Mouse (Mus musculus) heart, embryonic 11.5 days (tissue): ENCODE data around the gene Actn2. TPM values are rescaled to one million over a fixed set of nuclear protein-coding genes. Genes with fewer than 3 reads are reported as not detected.

Experiments
- ATAC-seq: fragments of 200-750 bp; cut with Nextera tagmentation; replicated peaks from 2 replicates; pipeline ENCODE4 v1.8.0; 2017; ENCODE audit warnings: moderate library complexity; ENCODE audit not compliant: insufficient number of reproducible peaks, low FRiP score, low TSS enrichment
- H3K27ac ChIP-seq: fragments of 300-500 bp; sonication (generic); 2 replicates; pipeline ENCODE4 v1.5.1; 2014; ENCODE audit warnings: mild to moderate bottlenecking, low read depth, low read length
- H3K27me3 ChIP-seq: fragments of 300-500 bp; sonication (generic); 2 replicates; pipeline ENCODE4 v1.6.1; 2014; ENCODE audit warnings: mild to moderate bottlenecking, low read length, mixed read lengths; ENCODE audit not compliant: control insufficient read depth, insufficient read depth
- H3K36me3 ChIP-seq: fragments of 300-500 bp; sonication (generic); 2 replicates; pipeline ENCODE4 v1.6.1; 2014; ENCODE audit warnings: mild to moderate bottlenecking, low read length, moderate library complexity, mixed read lengths; ENCODE audit not compliant: control insufficient read depth, insufficient read depth
- H3K4me1 ChIP-seq: fragments of 300-500 bp; sonication (generic); 2 replicates; pipeline ENCODE4 v1.6.1; 2014; ENCODE audit warnings: low read length; ENCODE audit not compliant: control insufficient read depth, insufficient read depth
- H3K4me2 ChIP-seq: fragments of 300-500 bp; sonication (generic); 2 replicates; pipeline ENCODE4 v1.6.1; 2014; ENCODE audit warnings: mild to moderate bottlenecking, moderate library complexity
- H3K4me3 ChIP-seq: fragments of 300-500 bp; sonication (generic); 2 replicates; pipeline ENCODE4 v1.5.1; 2014; ENCODE audit warnings: low read depth, low read length
- H3K9ac ChIP-seq: fragments of 300-500 bp; sonication (generic); 2 replicates; pipeline ENCODE4 v1.6.1; 2014; ENCODE audit warnings: mild to moderate bottlenecking, low read depth, low read length, moderate library complexity
- H3K9me3 ChIP-seq: fragments of 300-500 bp; sonication (generic); replicated peaks from 2 replicates; pipeline ENCODE4 v1.6.1; 2016; ENCODE audit warnings: low read length; ENCODE audit not compliant: control insufficient read depth
- WGBS: fragments of 180-500 bp; shearing (Covaris S2); extraction: QIAGEN DNeasy Blood & Tissue Kit; methylation state at CpG from one replicate; pipeline ENCODE4 v1.1.7; 2014; ENCODE audit not compliant: insufficient replicate concordance; 5-methylcytosine and 5-hydroxymethylcytosine counted together
- polyA plus RNA-seq: library from polyadenylated mRNA; unstranded; fragments of >200 nt; fragmentation: Nextera tagmentation; extraction: Ambion mirVana; gene quantifications from 2 replicates; pipeline ENCODE4 v1.2.1, GENCODE M21; 2014

Gene Actn2
- polyA plus RNA-seq, 1 experiment from 2014 or later, result 1,008 TPM

GRCm38 (mm10) chr13:12357554-12357953 lies 17.0 kb upstream of the Actn2 start:
- Histone ChIP-seq H3K27ac (no peak overlapping the region), H3K27me3 (no peaks in the 10 kb centered on the region), H3K36me3 (no peaks in the 10 kb centered on the region), H3K4me1 (no peaks in the 10 kb centered on the region), H3K9me3 (no peaks in the 10 kb centered on the region), H3K4me2 (no peak overlapping the region), H3K9ac (no peak overlapping the region), H3K4me3 (no peak overlapping the region)
- WGBS, result 73% methylated on average over 5 of the region's 5 CpGs
- ATAC-seq, result no peak

- H3K27ac ChIP-seq, result no peak overlapping the region
- H3K4me3 ChIP-seq, result no peak overlapping the region
- no peak overlapping the region for H3K9ac ChIP-seq
- ATAC-seq, result no peak
- H3K27me3 ChIP-seq, result no peaks in the 10 kb centered on the region
- no peak overlapping the region for H3K4me2 ChIP-seq
- no peaks in the 10 kb centered on the region for H3K36me3 ChIP-seq
- no peaks in the 10 kb centered on the region for H3K4me1 ChIP-seq
- 59% methylated on average over 4 of the region's 4 CpGs for WGBS
- no peaks in the 10 kb centered on the region for H3K9me3 ChIP-seq
These were observed 15.6 kb upstream of the Actn2 start for GRCm38 (mm10) chr13:12356184-12356583.

- ATAC-seq, result no peak
- 72% methylated on average over 13 of the region's 13 CpGs for WGBS
- H3K27ac ChIP-seq, result no peak overlapping the region
These were observed 8.8 kb upstream of the Actn2 start for GRCm38 (mm10) chr13:12349197-12349824.

GRCm38 (mm10) chr13:12346837-12347236 lies 6.3 kb upstream of the Actn2 start:
- H3K9ac ChIP-seq, result no peak overlapping the region
- no peaks in the 10 kb centered on the region for H3K4me1 ChIP-seq
- no peak overlapping the region for H3K4me2 ChIP-seq
- ATAC-seq, result no peak
- H3K27me3 ChIP-seq, result no peaks in the 10 kb centered on the region
- H3K4me3 ChIP-seq, result no peak overlapping the region
- H3K36me3 ChIP-seq, result no peaks in the 10 kb centered on the region
- whole genome bisulfite sequencing, result 76% methylated on average over 3 of the region's 3 CpGs
- H3K9me3 ChIP-seq, result no peaks in the 10 kb centered on the region
- no peak overlapping the region for H3K27ac ChIP-seq

More at GRCm38 (mm10) chr13:12349197-12349824, 8.8 kb upstream of the Actn2 start:
- Histone ChIP-seq H3K4me1 (no peaks in the 10 kb centered on the region), H3K27me3 (no peaks in the 10 kb centered on the region), H3K9me3 (no peaks in the 10 kb centered on the region), H3K4me3 (no peak overlapping the region), H3K4me2 (no peak overlapping the region), H3K36me3 (no peaks in the 10 kb centered on the region), H3K9ac (no peak overlapping the region)

- WGBS, result 54% methylated on average over 6 of the region's 6 CpGs
These were observed 887 bp upstream of the Actn2 start for GRCm38 (mm10) chr13:12341447-12341846.

GRCm38 (mm10) chr13:12339446-12339845 lies 1.1 kb downstream of the Actn2 start:
- no peak for ATAC-seq
- peaks cover 12% of the 10 kb centered on the region for H3K4me1 ChIP-seq
- peak overlapping the region; percentile 67 for H3K4me3 ChIP-seq
- no peaks in the 10 kb centered on the region for H3K27me3 ChIP-seq
- H3K9me3 ChIP-seq, result no peaks in the 10 kb centered on the region
- peak overlapping the region; percentile 74 for H3K9ac ChIP-seq
- peak overlapping the region; percentile 91 for H3K27ac ChIP-seq
- no peaks in the 10 kb centered on the region for H3K36me3 ChIP-seq
- H3K4me2 ChIP-seq, result peak overlapping the region; percentile 61

More at GRCm38 (mm10) chr13:12341447-12341846, 887 bp upstream of the Actn2 start:
- Histone ChIP-seq H3K4me1 (peaks cover 3% of the 10 kb centered on the region), H3K9ac (no peak overlapping the region), H3K4me3 (no peak overlapping the region), H3K27me3 (no peaks in the 10 kb centered on the region), H3K36me3 (no peaks in the 10 kb centered on the region), H3K9me3 (no peaks in the 10 kb centered on the region), H3K27ac (no peak overlapping the region), H3K4me2 (no peak overlapping the region)
- ATAC-seq, result no peak

GRCm38 (mm10) chr13:12337752-12338151 lies 2.8 kb downstream of the Actn2 start:
- peak overlapping the region; percentile 72 for H3K4me2 ChIP-seq
- peak overlapping the region; percentile 65; the same call in 1 of the 2 replicates for H3K9ac ChIP-seq
- H3K27ac ChIP-seq, result peak overlapping the region; percentile 91
- H3K36me3 ChIP-seq, result no peaks in the 10 kb centered on the region
- no peaks in the 10 kb centered on the region for H3K27me3 ChIP-seq
- peak; percentile 69 for ATAC-seq
- no peaks in the 10 kb centered on the region for H3K9me3 ChIP-seq
- H3K4me3 ChIP-seq, result peak overlapping the region; percentile 37
- WGBS, result 42% methylated on average over 7 of the region's 7 CpGs
- peaks cover 25% of the 10 kb centered on the region for H3K4me1 ChIP-seq

GRCm38 (mm10) chr13:12334016-12334415 lies 6.5 kb downstream of the Actn2 start:
- Histone ChIP-seq H3K27me3 (no peaks in the 10 kb centered on the region), H3K4me2 (peak overlapping the region; percentile 23; the same call in 1 of the 2 replicates)

GRCm38 (mm10) chr13:12331528-12331927 lies 9.0 kb downstream of the Actn2 start:
- no peak overlapping the region for H3K4me3 ChIP-seq
- H3K9me3 ChIP-seq, result no peaks in the 10 kb centered on the region
- H3K4me1 ChIP-seq, result peaks cover 39% of the 10 kb centered on the region
- no peak overlapping the region for H3K27ac ChIP-seq
- no peaks in the 10 kb centered on the region for H3K36me3 ChIP-seq
- H3K27me3 ChIP-seq, result no peaks in the 10 kb centered on the region
- WGBS, result 92% methylated on average over 5 of the region's 5 CpGs
- H3K9ac ChIP-seq, result no peak overlapping the region
- H3K4me2 ChIP-seq, result no peak overlapping the region
- ATAC-seq, result 0 out of 2 replicates have a peak, but pooled peaks have one; percentile 28

More at GRCm38 (mm10) chr13:12334016-12334415, 6.5 kb downstream of the Actn2 start:
- Histone ChIP-seq H3K9me3 (no peaks in the 10 kb centered on the region), H3K4me1 (peaks cover 27% of the 10 kb centered on the region), H3K27ac (no peak overlapping the region), H3K9ac (no peak overlapping the region), H3K4me3 (no peak overlapping the region), H3K36me3 (no peaks in the 10 kb centered on the region)
- no peak for ATAC-seq
- 55% methylated on average over 12 of the region's 12 CpGs for WGBS
